Mouse (Mus musculus) forebrain, embryonic 12.5 days (tissue): ENCODE measurements around the gene Serpina1f. TPM values are rescaled to one million over a fixed set of nuclear protein-coding genes. Genes with fewer than 3 reads are reported as not detected.
"Not testable (repeated sequence)": the region's sequence is repeated elsewhere in the genome, so short reads cannot be mapped to it uniquely, and the experiment has no call there.

Experiments
- ATAC-seq: fragments of 200-750 bp; cut with Nextera tagmentation; 2 replicates; pipeline ENCODE4 v1.8.0; 2017; ENCODE audit warnings: moderate TSS enrichment; ENCODE audit not compliant: low FRiP score
- H3K27ac ChIP-seq: fragments of 300-500 bp; sonication (generic); 2 replicates; pipeline ENCODE4 v1.5.1; 2016; ENCODE audit warnings: mild to moderate bottlenecking
- H3K27me3 ChIP-seq: fragments of 300-500 bp; sonication (generic); 2 replicates; pipeline ENCODE4 v1.6.1; 2016; ENCODE audit warnings: mild to moderate bottlenecking
- H3K36me3 ChIP-seq: fragments of 300-500 bp; sonication (generic); replicated peaks from 2 replicates; pipeline ENCODE4 v1.6.1; 2016; ENCODE audit warnings: mild to moderate bottlenecking
- H3K4me1 ChIP-seq: fragments of 300-500 bp; sonication (generic); 2 replicates; pipeline ENCODE4 v1.6.1; 2016
- H3K4me2 ChIP-seq: fragments of 300-500 bp; sonication (generic); 2 replicates; pipeline ENCODE4 v1.6.1; 2016; ENCODE audit warnings: mild to moderate bottlenecking, moderate library complexity
- H3K4me3 ChIP-seq: fragments of 300-500 bp; sonication (generic); replicated peaks from 2 replicates; pipeline ENCODE4 v1.5.1; 2016; ENCODE audit warnings: mild to moderate bottlenecking
- H3K9ac ChIP-seq: fragments of 300-500 bp; sonication (generic); 2 replicates; pipeline ENCODE4 v1.6.1; 2016; ENCODE audit warnings: mild to moderate bottlenecking
- H3K9me3 ChIP-seq: fragments of 300-500 bp; sonication (generic); 2 replicates; pipeline ENCODE4 v1.6.1; 2016
- WGBS: fragments of 180-500 bp; shearing (Covaris S2); methylation state at CpG from one replicate; pipeline ENCODE4 v1.1.7; 2016; 5-methylcytosine and 5-hydroxymethylcytosine counted together
- polyA plus RNA-seq: library from polyadenylated mRNA; unstranded; fragments of >200 nt; fragmentation: Nextera tagmentation; extraction: Ambion mirVana; gene quantifications from 2 replicates; pipeline ENCODE4 v1.2.1, GENCODE M21; 2016

Gene Serpina1f
- polyA plus RNA-seq, result not detected in 2 replicates

- H3K27me3 ChIP-seq, result no peaks in the 10 kb centered on the region
- no peak within 1 kb of the TSS for H3K4me3 ChIP-seq
- H3K36me3 ChIP-seq, result no peaks in the 10 kb centered on the region
- H3K9ac ChIP-seq, result no peak within 1 kb of the TSS
- ATAC-seq, result no peak
- H3K27ac ChIP-seq, result no peak within 1 kb of the TSS
- no peaks in the 10 kb centered on the region for H3K9me3 ChIP-seq
- H3K4me1 ChIP-seq, result no peaks in the 10 kb centered on the region
- no peak within 1 kb of the TSS for H3K4me2 ChIP-seq
- 92% methylated on average over 8 of the region's 8 CpGs for WGBS
Measured at GRCm38 (mm10) chr12:103695429-103695828, at the start of gene Serpina1f. TSS of gene Serpina1f (minus strand) at chr12:103695529.

- not testable (repeated sequence) for H3K27me3 ChIP-seq, H3K4me2 ChIP-seq, H3K9ac ChIP-seq, H3K9me3 ChIP-seq, H3K4me3 ChIP-seq, H3K4me1 ChIP-seq, H3K36me3 ChIP-seq, ATAC-seq, H3K27ac ChIP-seq
- WGBS, result 90% methylated on average over 6 of the region's 6 CpGs
Measured at GRCm38 (mm10) chr12:103737791-103738580, 42.7 kb upstream of the Serpina1f start.

- not testable (repeated sequence) for H3K9ac ChIP-seq, H3K9me3 ChIP-seq, H3K36me3 ChIP-seq, ATAC-seq, H3K4me2 ChIP-seq, H3K27me3 ChIP-seq, H3K4me3 ChIP-seq, H3K27ac ChIP-seq, H3K4me1 ChIP-seq
- 86% methylated on average over 4 of the region's 4 CpGs for WGBS
Measured at GRCm38 (mm10) chr12:103735566-103735965, 40.2 kb upstream of the Serpina1f start.

- not testable (repeated sequence) for ATAC-seq, H3K9ac ChIP-seq, H3K9me3 ChIP-seq, H3K27me3 ChIP-seq, H3K4me3 ChIP-seq, H3K4me1 ChIP-seq, H3K27ac ChIP-seq, H3K36me3 ChIP-seq, H3K4me2 ChIP-seq
- WGBS, result 83% methylated on average over 4 of the region's 4 CpGs
Measured at GRCm38 (mm10) chr12:103735101-103735500, 39.8 kb upstream of the Serpina1f start.

GRCm38 (mm10) chr12:103711537-103711936 lies 16.2 kb upstream of the Serpina1f start:
- Histone ChIP-seq H3K27ac (no peak overlapping the region), H3K36me3 (no peaks in the 10 kb centered on the region), H3K4me2 (no peak overlapping the region), H3K4me1 (no peaks in the 10 kb centered on the region), H3K4me3 (no peak overlapping the region), H3K9ac (no peak overlapping the region), H3K27me3 (no peaks in the 10 kb centered on the region), H3K9me3 (no peaks in the 10 kb centered on the region)
- ATAC-seq, result no peak
- WGBS, result 71% methylated on average over 3 of the region's 3 CpGs

- no peak for ATAC-seq
- 60% methylated on average over 1 of the region's 1 CpGs for WGBS
- Histone ChIP-seq H3K27me3 (no peaks in the 10 kb centered on the region), H3K4me2 (no peak overlapping the region), H3K9me3 (no peaks in the 10 kb centered on the region), H3K27ac (no peak overlapping the region), H3K36me3 (no peaks in the 10 kb centered on the region), H3K9ac (no peak overlapping the region), H3K4me3 (no peak overlapping the region), H3K4me1 (no peaks in the 10 kb centered on the region)
Measured at GRCm38 (mm10) chr12:103710405-103710804, 15.1 kb upstream of the Serpina1f start.

- H3K9me3 ChIP-seq, result no peaks in the 10 kb centered on the region
- no peak overlapping the region for H3K4me2 ChIP-seq
- no peak overlapping the region for H3K9ac ChIP-seq
- H3K27ac ChIP-seq, result no peak overlapping the region
- H3K36me3 ChIP-seq, result no peaks in the 10 kb centered on the region
- no peaks in the 10 kb centered on the region for H3K4me1 ChIP-seq
- no peaks in the 10 kb centered on the region for H3K27me3 ChIP-seq
- 86% methylated on average over 4 of the region's 4 CpGs for WGBS
- ATAC-seq, result no peak
- no peak overlapping the region for H3K4me3 ChIP-seq
Measured at GRCm38 (mm10) chr12:103706113-103706512, 10.8 kb upstream of the Serpina1f start.

GRCm38 (mm10) chr12:103705547-103705946 lies 10.2 kb upstream of the Serpina1f start:
- H3K27me3 ChIP-seq, result no peaks in the 10 kb centered on the region
- H3K9ac ChIP-seq, result no peak overlapping the region
- no peak overlapping the region for H3K27ac ChIP-seq
- WGBS, result 72% methylated on average over 2 of the region's 2 CpGs
- no peaks in the 10 kb centered on the region for H3K36me3 ChIP-seq
- ATAC-seq, result no peak
- no peak overlapping the region for H3K4me3 ChIP-seq
- no peaks in the 10 kb centered on the region for H3K4me1 ChIP-seq
- no peak overlapping the region for H3K4me2 ChIP-seq
- no peaks in the 10 kb centered on the region for H3K9me3 ChIP-seq

GRCm38 (mm10) chr12:103700144-103700750 lies 4.9 kb upstream of the Serpina1f start:
- Histone ChIP-seq H3K27ac (no peak overlapping the region), H3K9me3 (no peaks in the 10 kb centered on the region), H3K4me3 (no peak overlapping the region), H3K27me3 (no peaks in the 10 kb centered on the region), H3K9ac (no peak overlapping the region), H3K4me1 (no peaks in the 10 kb centered on the region), H3K4me2 (no peak overlapping the region), H3K36me3 (no peaks in the 10 kb centered on the region)
- WGBS, result 87% methylated on average over 4 of the region's 4 CpGs
- ATAC-seq, result no peak

- H3K4me1 ChIP-seq, result no peaks in the 10 kb centered on the region
- H3K36me3 ChIP-seq, result no peaks in the 10 kb centered on the region
- H3K4me3 ChIP-seq, result no peak overlapping the region
- H3K9me3 ChIP-seq, result no peaks in the 10 kb centered on the region
- no peak for ATAC-seq
- H3K4me2 ChIP-seq, result no peak overlapping the region
- H3K27ac ChIP-seq, result no peak overlapping the region
- H3K9ac ChIP-seq, result no peak overlapping the region
- no peaks in the 10 kb centered on the region for H3K27me3 ChIP-seq
- WGBS, result 68% methylated on average over 3 of the region's 3 CpGs
Measured at GRCm38 (mm10) chr12:103688221-103688814, 7.0 kb downstream of the Serpina1f start.

- WGBS, result 90% methylated on average over 7 of the region's 7 CpGs
- Histone ChIP-seq H3K4me3 (no peak overlapping the region), H3K9me3 (no peaks in the 10 kb centered on the region), H3K36me3 (no peaks in the 10 kb centered on the region), H3K27ac (no peak overlapping the region), H3K4me2 (no peak overlapping the region), H3K27me3 (no peaks in the 10 kb centered on the region), H3K4me1 (no peaks in the 10 kb centered on the region), H3K9ac (no peak overlapping the region)
- ATAC-seq, result no peak
Measured at GRCm38 (mm10) chr12:103687021-103687420, 8.3 kb downstream of the Serpina1f start.

- 74% methylated on average over 3 of the region's 3 CpGs for WGBS
- H3K36me3 ChIP-seq, result no peaks in the 10 kb centered on the region
Measured at GRCm38 (mm10) chr12:103686050-103686449, 9.3 kb downstream of the Serpina1f start.

More at GRCm38 (mm10) chr12:103686050-103686449, 9.3 kb downstream of the Serpina1f start:
- no peaks in the 10 kb centered on the region for H3K9me3 ChIP-seq
- ATAC-seq, result no peak
- H3K9ac ChIP-seq, result no peak overlapping the region
- no peak overlapping the region for H3K27ac ChIP-seq
- H3K4me1 ChIP-seq, result no peaks in the 10 kb centered on the region
- H3K4me3 ChIP-seq, result no peak overlapping the region
- H3K27me3 ChIP-seq, result no peaks in the 10 kb centered on the region
- H3K4me2 ChIP-seq, result no peak overlapping the region
